In the genomic region with DNA sequence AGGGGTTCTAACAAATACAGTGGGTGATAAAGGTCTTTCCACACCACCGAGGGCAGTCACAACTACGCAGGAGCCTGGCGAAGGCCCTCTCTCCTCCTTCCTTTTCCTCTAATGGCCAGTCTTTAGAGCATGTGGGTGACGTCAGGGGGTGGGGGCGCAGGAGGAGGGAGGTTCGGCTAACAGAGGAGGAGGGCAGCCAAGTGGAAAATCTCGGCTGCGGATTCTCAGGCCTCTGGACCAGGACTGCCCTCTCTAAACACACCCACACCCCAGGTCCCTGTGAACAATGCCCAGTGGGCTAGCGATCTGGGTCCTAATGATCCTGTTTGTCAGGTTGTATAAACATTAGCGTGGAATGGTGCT, we compare ENCODE assay signal across 8 mouse cellular contexts. TPM values are rescaled to one million over a fixed set of nuclear protein-coding genes. Genes with fewer than 3 reads are reported as not detected.
DNase-seq lines count a peak whose midpoint lies in the region; ATAC-seq and TF ChIP-seq lines count a peak whose summit lies in the region.

No protein-coding gene starts in this region.

- no peaks in the 10 kb centered on the region for H3K27me3 ChIP-seq in thymus, adult 2 months (ENCODE audit: control insufficient read depth, insufficient read depth, low read length)
- H3K27me3 ChIP-seq in forebrain, embryonic 10.5 days (ENCODE audit: poor library complexity, severe bottlenecking), result no peaks in the 10 kb centered on the region
- no peaks in the 10 kb centered on the region for H3K27me3 ChIP-seq in heart, embryonic 13.5 days (replicated peaks)
- H3K27me3 ChIP-seq in kidney, postnatal 0 days (ENCODE audit: insufficient read depth, low read length), result no peaks in the 10 kb centered on the region
- no peaks in the 10 kb centered on the region for H3K27me3 ChIP-seq in midbrain, embryonic 16.5 days (ENCODE audit: control insufficient read depth, insufficient read depth, low read depth, low read length)

- H3K9ac ChIP-seq in heart, embryonic 13.5 days, result peak overlapping the region; percentile 90
- H3K9ac ChIP-seq in kidney, postnatal 0 days (ENCODE audit: low read depth, low read length), result peak overlapping the region; percentile 60
- peak overlapping the region; percentile 84 for H3K9ac ChIP-seq in midbrain, embryonic 16.5 days (ENCODE audit: low read depth, low read length)

- H3K4me3 ChIP-seq in thymus, adult 2 months (ENCODE audit: control insufficient read depth, insufficient read depth, low read length), result peak overlapping the region; percentile 38
- peak overlapping the region; percentile 71 for H3K4me3 ChIP-seq in forebrain, embryonic 10.5 days
- H3K4me3 ChIP-seq in heart, embryonic 13.5 days, result peak overlapping the region; percentile 78
- H3K4me3 ChIP-seq in kidney, postnatal 0 days (replicated peaks; ENCODE audit: low read depth, low read length), result peak overlapping the region; percentile 62
- peak overlapping the region; percentile 59 for H3K4me3 ChIP-seq in midbrain, embryonic 16.5 days (ENCODE audit: low read depth, low read length)

- H3K9me3 ChIP-seq in forebrain, embryonic 10.5 days, result no peaks in the 10 kb centered on the region
- no peaks in the 10 kb centered on the region for H3K9me3 ChIP-seq in heart, embryonic 13.5 days
- no peaks in the 10 kb centered on the region for H3K9me3 ChIP-seq in kidney, postnatal 0 days (replicated peaks; ENCODE audit: low read length)
- H3K9me3 ChIP-seq in midbrain, embryonic 16.5 days (replicated peaks; ENCODE audit: control insufficient read depth, low read length, poor library complexity, severe bottlenecking), result no peaks in the 10 kb centered on the region

- H3K36me3 ChIP-seq in thymus, adult 2 months (ENCODE audit: control insufficient read depth, insufficient read depth, low read length), result no peaks in the 10 kb centered on the region
- peaks cover 31% of the 10 kb centered on the region for H3K36me3 ChIP-seq in forebrain, embryonic 10.5 days (replicated peaks)
- H3K36me3 ChIP-seq in heart, embryonic 13.5 days, result peaks cover 27% of the 10 kb centered on the region
- 0 out of 2 replicates have a peak, but pooled peaks cover under 1% of the 10 kb centered on the region for H3K36me3 ChIP-seq in kidney, postnatal 0 days (ENCODE audit: insufficient read depth, low read length)
- H3K36me3 ChIP-seq in midbrain, embryonic 16.5 days (ENCODE audit: control insufficient read depth, insufficient read depth, low read length), result peaks cover 4% of the 10 kb centered on the region; the same call in 1 of the 2 replicates

- TF ChIP-seq CTCF in thymus, adult 2 months (IDR thresholded peaks at IDR 0.05; ENCODE audit: borderline replicate concordance, control insufficient read depth, extremely low read depth, insufficient read depth, low read length, poor library complexity), result no peak
- TF ChIP-seq CTCF in kidney, postnatal 0 days (IDR thresholded peaks at IDR 0.05; ENCODE audit: low read depth), result no peak

- H3K4me2 ChIP-seq in heart, embryonic 13.5 days, result peak overlapping the region; percentile 89
- H3K4me2 ChIP-seq in kidney, postnatal 0 days (ENCODE audit: low read length), result peak overlapping the region; percentile 58
- H3K4me2 ChIP-seq in midbrain, embryonic 16.5 days (ENCODE audit: low read length), result peak overlapping the region; percentile 85

- WGBS in thymus, adult 2 months, result 10% methylated on average over 10 of the region's 10 CpGs
- WGBS in forebrain, embryonic 10.5 days, result 0% methylated on average over 10 of the region's 10 CpGs
- 1% methylated on average over 10 of the region's 10 CpGs for WGBS in heart, embryonic 13.5 days
- WGBS in kidney, postnatal 0 days, result 0% methylated on average over 10 of the region's 10 CpGs
- WGBS in midbrain, embryonic 16.5 days, result under 1% methylated on average over 10 of the region's 10 CpGs

- no peak overlapping the region for H3K27ac ChIP-seq in thymus, adult 2 months (ENCODE audit: control insufficient read depth, insufficient read depth, low read length)
- peak overlapping the region; percentile 94 for H3K27ac ChIP-seq in forebrain, embryonic 10.5 days
- peak overlapping the region; percentile 96 for H3K27ac ChIP-seq in heart, embryonic 13.5 days (replicated peaks)
- H3K27ac ChIP-seq in kidney, postnatal 0 days, result peak overlapping the region; percentile 85
- peak overlapping the region; percentile 93 for H3K27ac ChIP-seq in midbrain, embryonic 16.5 days (ENCODE audit: low read length)

- no peaks in the 10 kb centered on the region for H3K4me1 ChIP-seq in thymus, adult 2 months (replicated peaks; ENCODE audit: control insufficient read depth, insufficient read depth, low read length)
- H3K4me1 ChIP-seq in forebrain, embryonic 10.5 days, result peaks cover 32% of the 10 kb centered on the region
- peaks cover 14% of the 10 kb centered on the region for H3K4me1 ChIP-seq in heart, embryonic 13.5 days
- H3K4me1 ChIP-seq in kidney, postnatal 0 days (replicated peaks; ENCODE audit: insufficient read depth, low read length), result 0 out of 2 replicates have a peak, but pooled peaks cover 6% of the 10 kb centered on the region
- H3K4me1 ChIP-seq in midbrain, embryonic 16.5 days (ENCODE audit: control insufficient read depth, insufficient read depth, low read length), result peaks cover 28% of the 10 kb centered on the region

- no peak for DNase-seq in thymus, adult 2 months
- no peak for DNase-seq in thymus, postnatal 25 days
- peak; percentile 87 for DNase-seq in forebrain, embryonic 10.5 days (ENCODE audit: extremely low spot score, low spot score)
- peak; percentile 95 for DNase-seq in kidney, postnatal 0 days (ENCODE audit: low spot score)
- peak; percentile 70 for DNase-seq in liver
- peak; percentile 84 for DNase-seq in testis, postnatal 10 days (ENCODE audit: low spot score)

- ATAC-seq in heart, embryonic 13.5 days (ENCODE audit: extremely low read depth, insufficient number of reproducible peaks, low FRiP score, low TSS enrichment), result peak; percentile 66; the same call in 1 of the 2 replicates
- ATAC-seq in kidney, postnatal 0 days (replicated peaks; ENCODE audit: low FRiP score, low read depth), result peak; percentile 96
- ATAC-seq in midbrain, embryonic 16.5 days, result peak; percentile 89

- TF ChIP-seq POLR2A in thymus, adult 2 months (IDR thresholded peaks at IDR 0.05; ENCODE audit: control insufficient read depth, extremely low read depth, insufficient read depth, low read length, poor library complexity), result no peak

RNA-seq across cellular contexts. Expression of a gene that starts 17.8 kb away (rescaled TPM):
- 1.9 and 2.5 TPM in 2 replicates for polyA plus RNA-seq in thymus, adult 2 months (2012; rRNA removed)
- polyA plus RNA-seq in forebrain, embryonic 10.5 days (2016; fragmentation: Nextera tagmentation; extraction: Ambion mirVana), result 97.3 and 99.4 TPM in 2 replicates
- 47.9 and 52.2 TPM in 2 replicates for polyA plus RNA-seq in heart, embryonic 13.5 days (2015; fragmentation: Nextera tagmentation; extraction: Ambion mirVana)
- polyA plus RNA-seq in kidney, postnatal 0 days (2015; fragmentation: Nextera tagmentation; extraction: Ambion mirVana), result 59.6 and 63.4 TPM in 2 replicates
- polyA plus RNA-seq in midbrain, embryonic 16.5 days (2015; fragmentation: Nextera tagmentation; extraction: Ambion mirVana), result 233 and 247 TPM in 2 replicates

RNA-seq across cellular contexts. Expression of a gene that starts 47.0 kb away (rescaled TPM):
- polyA plus RNA-seq in thymus, adult 2 months (2012; rRNA removed), result not detected in 2 replicates
- not detected in 2 replicates for polyA plus RNA-seq in forebrain, embryonic 10.5 days (2016; fragmentation: Nextera tagmentation; extraction: Ambion mirVana)
- polyA plus RNA-seq in heart, embryonic 13.5 days (2015; fragmentation: Nextera tagmentation; extraction: Ambion mirVana), result not detected in 2 replicates
- not detected in 2 replicates for polyA plus RNA-seq in kidney, postnatal 0 days (2015; fragmentation: Nextera tagmentation; extraction: Ambion mirVana)
- polyA plus RNA-seq in midbrain, embryonic 16.5 days (2015; fragmentation: Nextera tagmentation; extraction: Ambion mirVana), result not detected in 2 replicates

RNA-seq across cellular contexts. Expression of a gene that starts 47.1 kb away (rescaled TPM):
- 7.0 and 7.9 TPM in 2 replicates for polyA plus RNA-seq in thymus, adult 2 months (2012; rRNA removed)
- polyA plus RNA-seq in forebrain, embryonic 10.5 days (2016; fragmentation: Nextera tagmentation; extraction: Ambion mirVana), result 4.4 and 5.0 TPM in 2 replicates
- polyA plus RNA-seq in heart, embryonic 13.5 days (2015; fragmentation: Nextera tagmentation; extraction: Ambion mirVana), result 2.3 and 2.8 TPM in 2 replicates
- 3.0 and 3.2 TPM in 2 replicates for polyA plus RNA-seq in kidney, postnatal 0 days (2015; fragmentation: Nextera tagmentation; extraction: Ambion mirVana)
- 1.8 and 2.2 TPM in 2 replicates for polyA plus RNA-seq in midbrain, embryonic 16.5 days (2015; fragmentation: Nextera tagmentation; extraction: Ambion mirVana)

Comparison
In these comparisons a context has a peak if more than half of its experiments do, and no peak if none do; other contexts are left out.
1. DNase-seq: peak in forebrain, embryonic 10.5 days (single experiment), kidney, postnatal 0 days (single experiment), liver (single experiment) and testis, postnatal 10 days (single experiment); none in thymus, adult 2 months (single experiment) and thymus, postnatal 25 days (single experiment).
2. RNA of a gene that starts 17.8 kb away (polyA plus RNA-seq): 233 to 247 TPM in midbrain, embryonic 16.5 days, 97.3 to 99.4 TPM in forebrain, embryonic 10.5 days, 59.6 to 63.4 TPM in kidney, postnatal 0 days and 47.9 to 52.2 TPM in heart, embryonic 13.5 days; 1.9 to 2.5 TPM in thymus, adult 2 months; every median in the first group is over 10 times any median in the second.
3. Peak in every context shown above with its lines, with median percentiles within 50 percentile points of each other: H3K4me3 ChIP-seq, ATAC-seq, H3K4me2 ChIP-seq and H3K9ac ChIP-seq.